Mouse (Mus musculus) left cerebral cortex, postnatal 25 days (tissue): ENCODE data around the gene Gadl1. TPM values are rescaled to one million over a fixed set of nuclear protein-coding genes. Genes with fewer than 3 reads are reported as not detected.
"Not testable (repeated sequence)": the region's sequence is repeated elsewhere in the genome, so short reads cannot be mapped to it uniquely, and the experiment has no call there.

Source experiments
- DNase-seq, 2 experiments: peaks; one replicate each; pipeline ENCODE4 v3.0.0; 2022; ENCODE audit warnings: low spot score in 2 of 2, mixed read lengths in 1 of 2
- intact Hi-C: fragments of 180-260 bp; cut with DNase I; formaldehyde crosslinking; loops from one replicate; pipeline ENCODE4 v1.15.1; 2025
- total RNA-seq, 2 experiments: library from RNA; stranded (reverse); gene quantifications; 2 replicates each; pipeline ENCODE4 v1.2.3; 2021

The Gadl1 gene
- total RNA-seq, 2 experiments from 2014 or later: 0.64 TPM

- intact Hi-C loops: no loop called here
- DNase-seq: no peak
Measured at GRCm38 (mm10) chr9:115998383-115998782, 89.1 kb downstream of the Gadl1 start.

DNA sequence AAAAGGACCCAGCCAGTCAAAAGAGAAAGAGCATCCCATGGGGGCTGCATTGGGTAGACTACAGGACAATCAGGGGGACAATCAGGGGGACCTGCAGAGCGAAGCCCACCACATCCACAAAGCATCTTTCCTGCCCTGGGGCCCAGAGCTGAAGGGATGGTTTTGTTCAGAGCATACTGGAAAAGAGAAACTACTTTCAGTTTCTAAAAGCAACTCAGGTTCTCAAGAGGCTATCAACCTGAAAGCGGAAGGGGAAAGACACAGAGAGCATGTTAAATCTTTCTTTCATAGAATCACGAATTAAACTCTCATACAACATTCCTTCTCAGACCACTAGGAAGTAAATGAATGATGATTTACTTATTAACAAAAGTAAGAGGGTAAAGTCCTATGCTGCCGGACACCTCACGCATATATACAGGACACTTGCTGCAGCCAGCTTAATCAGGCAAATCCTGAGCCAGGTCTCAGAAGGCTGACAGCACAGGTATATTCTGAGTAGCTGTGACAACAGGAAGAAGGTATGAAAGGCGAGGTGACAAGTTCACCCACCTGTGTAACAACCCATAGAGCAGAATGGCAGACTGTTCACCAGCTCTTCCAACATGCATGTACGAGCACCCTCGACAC, 90.2 kb downstream of the Gadl1 start:
- intact Hi-C loops: no loop called here
- no peak for DNase-seq

DNA sequence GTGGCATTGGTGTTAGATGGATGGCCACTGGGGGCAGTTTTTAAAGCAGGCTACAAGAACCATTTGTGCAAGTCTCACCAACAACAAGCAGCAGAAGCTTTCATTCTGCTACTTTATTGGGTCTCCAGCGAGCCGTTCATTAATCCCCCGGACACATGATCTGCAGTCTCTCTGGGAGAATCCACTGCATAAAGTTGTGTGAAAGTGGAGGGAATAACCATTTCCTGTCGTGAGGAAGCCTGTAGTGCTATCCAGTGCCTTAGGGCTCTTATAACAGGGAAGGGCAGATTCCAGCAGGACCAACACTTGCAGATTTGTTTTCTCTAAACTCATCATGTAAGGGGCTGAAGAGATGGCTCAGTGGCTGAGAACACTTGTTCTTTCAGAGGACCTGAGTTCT, 104.7 kb downstream of the Gadl1 start:
- intact Hi-C loops: no loop called here
- no peak for DNase-seq

- intact Hi-C loops: no loop called here
- DNase-seq: no peak
Measured at GRCm38 (mm10) chr9:116016221-116016620, 107.0 kb downstream of the Gadl1 start.

DNA sequence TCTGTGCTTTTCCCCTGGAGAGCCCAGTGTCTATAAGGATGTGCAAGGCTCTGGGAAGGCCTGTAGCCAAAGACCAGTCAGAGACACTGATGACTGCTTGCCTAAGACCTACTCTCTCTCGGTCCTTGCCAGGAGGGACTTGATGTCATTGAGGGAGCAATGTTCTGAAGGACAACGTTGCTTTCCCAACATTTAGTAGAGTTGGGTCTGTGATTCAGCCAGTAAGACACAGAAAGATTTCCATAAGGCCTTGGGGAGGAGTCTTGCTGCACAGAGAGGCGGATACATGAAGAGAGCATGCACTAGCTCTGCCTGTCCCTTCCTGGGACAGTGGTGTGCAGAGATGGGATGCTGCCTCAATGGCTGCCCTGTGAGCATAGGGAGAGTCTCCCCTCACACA, 107.8 kb downstream of the Gadl1 start:
- no peak for DNase-seq
- intact Hi-C loops: no loop called here

DNA sequence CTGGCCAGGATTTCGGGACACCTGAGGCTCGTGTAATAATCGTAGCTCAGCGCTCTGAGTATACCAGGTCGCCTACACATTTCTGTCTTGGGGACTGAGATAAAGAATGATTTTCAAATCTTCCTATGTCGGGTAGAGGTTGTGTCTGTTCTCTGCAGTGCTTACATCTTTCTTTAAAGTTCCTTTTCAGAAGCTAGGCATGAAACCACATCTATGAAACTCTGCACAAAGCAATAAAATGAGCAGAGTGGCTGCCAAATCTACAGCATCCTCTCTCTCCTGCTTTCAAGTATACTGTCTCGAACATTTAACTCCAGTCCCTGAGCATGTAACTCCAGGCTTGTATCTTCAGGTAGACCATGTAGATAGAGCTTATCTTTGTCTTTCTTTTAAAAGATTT, 109.3 kb downstream of the Gadl1 start:
- DNase-seq: no peak
- intact Hi-C loops: no loop called here

GRCm38 (mm10) chr9:116025371-116025770, 116.1 kb downstream of the Gadl1 start:
- intact Hi-C loops: no loop called here
- DNase-seq: no peak

GRCm38 (mm10) chr9:116029076-116029475, 119.8 kb downstream of the Gadl1 start:
- intact Hi-C loops: no loop called here
- DNase-seq: no peak

GRCm38 (mm10) chr9:116032711-116033110, 123.5 kb downstream of the Gadl1 start:
- intact Hi-C loops: loop anchor here (10.0 kb wide), 1 partner anchor 718 kb away; the partner anchor contains the start of gene Stt3b
- no peak for DNase-seq

- intact Hi-C loops: loop anchor here (5.0 to 10.0 kb wide), 2 partner anchors 326 to 723 kb away; partner anchors contain the start of gene Stt3b
- DNase-seq: peak in 1 of 2 experiments; percentile 7
Measured at GRCm38 (mm10) chr9:116038275-116038674, 129.0 kb downstream of the Gadl1 start.

DNA sequence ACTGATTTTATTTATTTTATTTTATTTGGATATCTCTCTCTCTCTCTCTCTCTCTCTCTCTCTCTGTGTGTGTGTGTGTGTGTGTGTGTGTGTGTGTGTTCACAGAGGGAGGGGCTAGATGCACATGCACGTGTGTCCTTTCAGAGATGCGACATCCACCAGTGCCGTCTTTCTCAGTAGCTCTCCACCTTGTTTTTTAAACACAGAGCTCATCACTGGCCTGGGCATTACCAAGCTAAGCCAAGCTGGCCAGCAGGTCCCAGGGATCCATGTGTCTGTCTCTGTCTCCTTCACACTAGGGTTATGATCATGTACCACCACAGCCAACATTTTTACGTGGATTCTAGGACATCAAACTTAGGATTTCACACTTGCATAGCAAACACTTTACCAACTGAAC, 130.7 kb downstream of the Gadl1 start:
- intact Hi-C loops: loop anchor here (2.0 to 10.0 kb wide), 4 partner anchors 107 to 725 kb away; partner anchors contain the start of gene Stt3b
- no peak for DNase-seq

- intact Hi-C loops: loop anchor here (2.0 to 5.0 kb wide), 2 partner anchors 108 to 174 kb away; no protein-coding TSS in a partner anchor
- DNase-seq: not testable (repeated sequence)
Measured at GRCm38 (mm10) chr9:116040852-116041251, 131.6 kb downstream of the Gadl1 start.

- intact Hi-C loops: loop anchor here (2.0 to 5.0 kb wide), 2 partner anchors 109 to 174 kb away; no protein-coding TSS in a partner anchor
- DNase-seq: no peak
Measured at GRCm38 (mm10) chr9:116041369-116041768, 132.1 kb downstream of the Gadl1 start.

DNA sequence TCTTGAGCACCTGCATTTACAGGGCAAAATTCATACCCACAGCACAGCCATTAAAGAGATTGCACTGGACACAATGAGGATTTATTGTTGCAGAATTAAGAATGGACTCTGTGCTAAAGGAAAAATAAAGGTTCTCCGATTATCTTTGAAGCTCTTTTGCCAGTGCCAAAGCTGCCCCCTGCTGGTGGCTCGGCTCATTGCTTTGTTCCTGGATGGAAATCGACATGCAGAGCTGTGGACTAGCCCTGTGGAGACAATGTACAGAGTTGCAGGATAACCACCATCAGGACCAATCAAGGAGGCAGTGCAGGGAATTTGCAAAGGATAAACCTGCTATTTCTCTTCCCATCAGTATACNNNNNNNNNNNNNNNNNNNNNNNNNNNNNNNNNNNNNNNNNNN, 132.5 kb downstream of the Gadl1 start:
- intact Hi-C loops: loop anchor here (2.0 to 5.0 kb wide), 2 partner anchors 109 to 174 kb away; no protein-coding TSS in a partner anchor

GRCm38 (mm10) chr9:116049985-116050384, 140.7 kb downstream of the Gadl1 start:
- no peak for DNase-seq
- intact Hi-C loops: no loop called here

More for the DNA sequence above, 132.5 kb downstream of the Gadl1 start:
- DNase-seq: peak; percentile 92 to 94

GRCm38 (mm10) chr9:116053976-116054375, 144.7 kb downstream of the Gadl1 start:
- DNase-seq: no peak
- intact Hi-C loops: no loop called here

DNA sequence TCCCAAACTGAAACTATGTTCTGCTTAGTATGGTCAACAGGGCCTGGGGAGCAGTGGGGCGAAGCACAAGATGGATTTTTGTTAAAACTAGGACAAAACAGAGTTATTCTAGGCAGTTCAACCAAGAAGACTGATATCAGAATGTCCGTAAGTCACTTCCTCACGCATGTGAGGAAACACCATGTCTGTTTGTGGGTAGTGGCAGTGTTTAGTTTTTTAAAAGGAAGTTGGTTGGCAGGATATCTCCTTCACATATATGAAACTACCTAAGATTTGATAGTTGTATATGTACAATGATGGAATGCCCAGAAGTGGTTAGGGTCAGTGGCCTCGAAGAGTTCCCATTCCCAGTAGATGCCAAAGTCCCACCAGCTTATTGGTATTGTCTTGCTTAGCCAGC, 149.2 kb downstream of the Gadl1 start:
- intact Hi-C loops: no loop called here
- DNase-seq: no peak

- peak in 1 of 2 experiments; percentile 23 for DNase-seq
- intact Hi-C loops: no loop called here
Measured at GRCm38 (mm10) chr9:116059156-116059555, 149.9 kb downstream of the Gadl1 start.

- intact Hi-C loops: loop anchor here (2.0 to 5.0 kb wide), 2 partner anchors 327 to 492 kb away; no protein-coding TSS in a partner anchor
- peak in 1 of 2 experiments; percentile 28 for DNase-seq
Measured at GRCm38 (mm10) chr9:116060691-116061090, 151.4 kb downstream of the Gadl1 start.

- no peak for DNase-seq
- intact Hi-C loops: loop anchor here (5.0 kb wide), 1 partner anchor 323 kb away; no protein-coding TSS in a partner anchor
Measured at GRCm38 (mm10) chr9:116064774-116065173, 155.5 kb downstream of the Gadl1 start.

GRCm38 (mm10) chr9:116071561-116071960, 162.3 kb downstream of the Gadl1 start:
- DNase-seq, intact Hi-C loops: not testable (repeated sequence)
